Mouse (Mus musculus): ENCODE results near the gene Olfr582. TPM values are rescaled to one million over a fixed set of nuclear protein-coding genes. Genes with fewer than 3 reads are reported as not detected.

The Olfr582 gene
- polyA plus RNA-seq (2015; fragmentation: Nextera tagmentation; extraction: Ambion mirVana): not detected in 2 replicates

DNA sequence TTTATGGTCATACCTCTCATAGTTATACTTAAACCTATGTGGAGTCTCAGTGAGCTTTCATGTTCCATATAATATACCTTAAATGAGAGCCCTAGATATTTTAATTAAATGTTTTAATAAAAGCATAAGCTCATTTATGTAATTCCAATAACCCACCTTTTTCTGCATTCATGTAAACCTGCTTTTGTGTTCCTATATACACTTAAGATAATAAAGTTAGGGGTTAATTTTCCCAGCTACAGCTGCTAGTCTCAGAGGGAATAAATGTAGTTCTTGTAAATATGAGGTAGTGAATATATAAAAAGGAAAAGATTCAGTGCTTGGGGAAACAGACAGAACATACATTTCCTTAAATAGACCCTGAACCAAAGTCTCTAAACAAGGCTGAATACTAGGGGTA is at the start of gene Olfr582:
Gene Olfr582, plus strand, starts transcription at position 301 of the 400 bp plus-strand sequence.
- no peak for ATAC-seq (ENCODE audit: low read depth)
- Histone ChIP-seq H3K27ac (ENCODE audit: low read length) (no peak within 1 kb of the TSS), H3K9ac (ENCODE audit: low read depth, low read length) (no peak within 1 kb of the TSS), H3K27me3 (ENCODE audit: control insufficient read depth, insufficient read depth, low read depth, low read length) (no peaks in the 10 kb centered on the region), H3K9me3 (replicated peaks; ENCODE audit: control insufficient read depth, low read length) (no peaks in the 10 kb centered on the region), H3K4me3 (ENCODE audit: low read depth, low read length) (no peak within 1 kb of the TSS), H3K36me3 (ENCODE audit: control insufficient read depth, insufficient read depth) (no peaks in the 10 kb centered on the region), H3K4me1 (ENCODE audit: control insufficient read depth, low read depth, low read length) (no peaks in the 10 kb centered on the region), H3K4me2 (ENCODE audit: low read depth, low read length) (no peak within 1 kb of the TSS)

- Histone ChIP-seq H3K9ac (ENCODE audit: low read depth, low read length) (no peak within 1 kb of the TSS), H3K27ac (ENCODE audit: low read length) (no peak within 1 kb of the TSS), H3K4me3 (ENCODE audit: low read depth, low read length) (no peak within 1 kb of the TSS), H3K9me3 (replicated peaks; ENCODE audit: control insufficient read depth, low read length) (no peaks in the 10 kb centered on the region), H3K4me1 (ENCODE audit: control insufficient read depth, low read depth, low read length) (no peaks in the 10 kb centered on the region), H3K27me3 (ENCODE audit: control insufficient read depth, insufficient read depth, low read depth, low read length) (no peaks in the 10 kb centered on the region), H3K36me3 (ENCODE audit: control insufficient read depth, insufficient read depth) (no peaks in the 10 kb centered on the region), H3K4me2 (ENCODE audit: low read depth, low read length) (no peak within 1 kb of the TSS)
- no peak for ATAC-seq (ENCODE audit: low read depth)
- WGBS (ENCODE audit: insufficient replicate concordance): 52% methylated on average over 3 of the region's 3 CpGs
These were observed 48.6 kb upstream of the Olfr582 start, which contains the start of gene Olfr578 for GRCm38 (mm10) chr7:102989224-102989623. Olfr578 (minus strand) TSS chr7:102989324.

- no peak within 1 kb of the TSS for H3K9ac ChIP-seq (ENCODE audit: low read depth, low read length)
- WGBS (ENCODE audit: insufficient replicate concordance): 50% methylated on average over 1 of the region's 1 CpGs
- ATAC-seq (ENCODE audit: low read depth): no peak
- H3K4me3 ChIP-seq (ENCODE audit: low read depth, low read length): no peak within 1 kb of the TSS
- no peak within 1 kb of the TSS for H3K4me2 ChIP-seq (ENCODE audit: low read depth, low read length)
- H3K4me1 ChIP-seq (ENCODE audit: control insufficient read depth, low read depth, low read length): no peaks in the 10 kb centered on the region
- no peaks in the 10 kb centered on the region for H3K9me3 ChIP-seq (replicated peaks; ENCODE audit: control insufficient read depth, low read length)
- H3K36me3 ChIP-seq (ENCODE audit: control insufficient read depth, insufficient read depth): no peaks in the 10 kb centered on the region
- H3K27me3 ChIP-seq (ENCODE audit: control insufficient read depth, insufficient read depth, low read depth, low read length): no peaks in the 10 kb centered on the region
- H3K27ac ChIP-seq (ENCODE audit: low read length): no peak within 1 kb of the TSS
These were observed 13.2 kb downstream of the Olfr582 start, which contains the start of gene Olfr583 for GRCm38 (mm10) chr7:103051000-103051399. Olfr583 (plus strand) TSS chr7:103051300.

GRCm38 (mm10) chr7:103081585-103081984 is 43.8 kb downstream of the Olfr582 start, which contains the start of gene Olfr584:
Olfr584 (plus strand) TSS chr7:103081885.
- no peak within 1 kb of the TSS for H3K27ac ChIP-seq (ENCODE audit: low read length)
- H3K36me3 ChIP-seq (ENCODE audit: control insufficient read depth, insufficient read depth): no peaks in the 10 kb centered on the region
- no peaks in the 10 kb centered on the region for H3K9me3 ChIP-seq (replicated peaks; ENCODE audit: control insufficient read depth, low read length)
- no peak within 1 kb of the TSS for H3K4me2 ChIP-seq (ENCODE audit: low read depth, low read length)
- H3K27me3 ChIP-seq (ENCODE audit: control insufficient read depth, insufficient read depth, low read depth, low read length): no peaks in the 10 kb centered on the region
- H3K4me1 ChIP-seq (ENCODE audit: control insufficient read depth, low read depth, low read length): no peaks in the 10 kb centered on the region
- H3K9ac ChIP-seq (ENCODE audit: low read depth, low read length): no peak within 1 kb of the TSS
- 51% methylated on average over 1 of the region's 1 CpGs for WGBS (ENCODE audit: insufficient replicate concordance)
- no peak within 1 kb of the TSS for H3K4me3 ChIP-seq (ENCODE audit: low read depth, low read length)
- ATAC-seq (ENCODE audit: low read depth): no peak

Other genes starting within 250 kb of the Olfr582 start
- not detected in 2 replicates for gene Olfr564, start 234.5 kb upstream of the Olfr582 start, polyA plus RNA-seq (2015; fragmentation: Nextera tagmentation; extraction: Ambion mirVana)
- not detected in 2 replicates for gene Olfr566, start 179.3 kb upstream of the Olfr582 start, polyA plus RNA-seq (2015; fragmentation: Nextera tagmentation; extraction: Ambion mirVana)
- gene Olfr568, start 160.9 kb upstream of the Olfr582 start, polyA plus RNA-seq (2015; fragmentation: Nextera tagmentation; extraction: Ambion mirVana): not detected in 2 replicates
- gene Olfr569, start 147.1 kb upstream of the Olfr582 start, polyA plus RNA-seq (2015; fragmentation: Nextera tagmentation; extraction: Ambion mirVana): not detected in 2 replicates
- not detected in 2 replicates for gene Olfr570, start 143.4 kb upstream of the Olfr582 start, polyA plus RNA-seq (2015; fragmentation: Nextera tagmentation; extraction: Ambion mirVana)
- not detected in 2 replicates for gene Olfr571, start 120.5 kb upstream of the Olfr582 start, polyA plus RNA-seq (2015; fragmentation: Nextera tagmentation; extraction: Ambion mirVana)
- gene Olfr572, start 113.6 kb upstream of the Olfr582 start, polyA plus RNA-seq (2015; fragmentation: Nextera tagmentation; extraction: Ambion mirVana): not detected in 2 replicates
- gene Olfr573-ps1, start 95.4 kb upstream of the Olfr582 start, polyA plus RNA-seq (2015; fragmentation: Nextera tagmentation; extraction: Ambion mirVana): not detected in 2 replicates
- gene Olfr574, start 89.6 kb upstream of the Olfr582 start, polyA plus RNA-seq (2015; fragmentation: Nextera tagmentation; extraction: Ambion mirVana): not detected in 2 replicates
- gene Olfr575, start 79.2 kb upstream of the Olfr582 start, polyA plus RNA-seq (2015; fragmentation: Nextera tagmentation; extraction: Ambion mirVana): not detected in 2 replicates
- gene Olfr576, start 75.4 kb upstream of the Olfr582 start, polyA plus RNA-seq (2015; fragmentation: Nextera tagmentation; extraction: Ambion mirVana): not detected in 2 replicates
- not detected in 2 replicates for gene Olfr577, start 62.1 kb upstream of the Olfr582 start, polyA plus RNA-seq (2015; fragmentation: Nextera tagmentation; extraction: Ambion mirVana)
- gene Olfr578, start 48.7 kb upstream of the Olfr582 start, polyA plus RNA-seq (2015; fragmentation: Nextera tagmentation; extraction: Ambion mirVana): not detected in 2 replicates
- not detected in 2 replicates for gene Olfr583, start 13.3 kb downstream of the Olfr582 start, polyA plus RNA-seq (2015; fragmentation: Nextera tagmentation; extraction: Ambion mirVana)
- gene Olfr584, start 43.9 kb downstream of the Olfr582 start, polyA plus RNA-seq (2015; fragmentation: Nextera tagmentation; extraction: Ambion mirVana): not detected in 2 replicates
- gene Olfr585, start 59.7 kb downstream of the Olfr582 start, polyA plus RNA-seq (2015; fragmentation: Nextera tagmentation; extraction: Ambion mirVana): not detected in 2 replicates
- gene Olfr586, start 87.6 kb downstream of the Olfr582 start, polyA plus RNA-seq (2015; fragmentation: Nextera tagmentation; extraction: Ambion mirVana): not detected in 2 replicates
- gene Olfr588-ps1, start 102.9 kb downstream of the Olfr582 start, polyA plus RNA-seq (2015; fragmentation: Nextera tagmentation; extraction: Ambion mirVana): not detected in 2 replicates
- not detected in 2 replicates for gene Olfr589, start 118.3 kb downstream of the Olfr582 start, polyA plus RNA-seq (2015; fragmentation: Nextera tagmentation; extraction: Ambion mirVana)
- gene Olfr591, start 140.3 kb downstream of the Olfr582 start, polyA plus RNA-seq (2015; fragmentation: Nextera tagmentation; extraction: Ambion mirVana): not detected in 2 replicates
- gene Olfr592, start 146.8 kb downstream of the Olfr582 start, polyA plus RNA-seq (2015; fragmentation: Nextera tagmentation; extraction: Ambion mirVana): not detected in 2 replicates
- gene Olfr593, start 173.8 kb downstream of the Olfr582 start, polyA plus RNA-seq (2015; fragmentation: Nextera tagmentation; extraction: Ambion mirVana): not detected in 2 replicates
- not detected in 2 replicates for gene Olfr594, start 179.0 kb downstream of the Olfr582 start, polyA plus RNA-seq (2015; fragmentation: Nextera tagmentation; extraction: Ambion mirVana)
- not detected in 2 replicates for gene Usp17ld, start 214.5 kb downstream of the Olfr582 start, polyA plus RNA-seq (2015; fragmentation: Nextera tagmentation; extraction: Ambion mirVana)